Mouse (Mus musculus) CD8-positive naive resting alpha-beta T cell, adult 57 days (primary cell): ENCODE data around the gene Cfap70. TPM values are rescaled to one million over a fixed set of nuclear protein-coding genes. Genes with fewer than 3 reads are reported as not detected.

Source experiments
- total RNA-seq: library from RNA; stranded (reverse); gene quantifications from one replicate; pipeline ENCODE4 v1.2.4, GENCODE M21; 2023

Gene Cfap70
- not detected for total RNA-seq

GRCm38 (mm10) chr14:20451765-20452331, at the start of gene Cfap70:
Gene Cfap70 (minus strand): TSS chr14:20452226.

GRCm38 (mm10) chr14:20496603-20497002, 44.6 kb upstream of the Cfap70 start, which contains the start of gene Mss51:
Gene Mss51 (minus strand): TSS chr14:20496901.

DNA sequence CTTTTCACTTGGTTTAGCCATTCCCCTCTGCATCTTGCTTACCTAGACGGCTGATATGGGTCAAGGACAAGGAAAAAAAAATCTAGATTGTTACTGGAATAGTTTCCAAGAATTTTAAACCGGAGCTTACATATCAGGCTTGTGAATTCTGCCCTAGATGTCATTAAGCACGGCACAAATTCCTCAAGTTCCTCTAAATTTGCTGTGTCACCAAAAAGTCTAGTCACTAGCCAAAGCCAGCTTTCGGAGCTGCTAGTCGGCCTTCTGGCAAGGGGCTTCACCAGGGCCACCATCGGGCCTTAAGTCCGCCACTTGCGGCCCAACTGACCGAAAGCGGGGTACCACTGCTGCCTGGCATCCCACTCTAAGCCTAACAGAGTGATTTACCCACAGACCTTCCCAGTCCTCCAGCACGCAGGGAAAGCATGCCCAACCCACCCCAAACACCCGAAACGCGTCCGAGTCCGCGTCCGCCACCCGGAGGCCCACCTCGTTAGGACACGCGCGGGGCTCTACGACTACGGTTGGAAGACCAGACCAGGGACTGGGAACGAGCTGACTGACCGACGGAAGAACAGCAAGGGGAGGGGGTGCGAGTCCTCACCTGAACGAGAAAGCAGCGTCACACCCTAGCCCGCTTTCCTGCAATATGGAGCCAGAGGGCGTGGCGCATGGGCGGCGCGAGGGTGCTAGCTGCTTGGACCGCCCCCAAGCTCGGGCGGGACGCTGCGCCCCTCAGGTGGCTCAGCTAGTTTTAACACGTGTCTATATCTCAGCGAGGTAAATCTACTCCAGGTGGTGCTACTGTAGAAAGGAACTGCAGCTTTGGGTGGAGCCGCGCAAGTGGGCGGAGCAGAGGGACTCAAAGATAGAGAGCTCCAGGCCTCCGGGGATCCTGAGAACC, 27.5 kb upstream of the Cfap70 start, which contains the start of gene Anxa7:
Anxa7 (minus strand) TSS at position 843 of the 904 bp plus-strand sequence.

GRCm38 (mm10) chr14:20393205-20393913, 58.7 kb downstream of the Cfap70 start, which contains the start of gene Mrps16:
Gene Mrps16 (minus strand): TSS chr14:20393634.

GRCm38 (mm10) chr14:20388441-20389129, 63.4 kb downstream of the Cfap70 start, which contains the start of gene Dnajc9:
Gene Dnajc9 (minus strand): TSS chr14:20388910.

DNA sequence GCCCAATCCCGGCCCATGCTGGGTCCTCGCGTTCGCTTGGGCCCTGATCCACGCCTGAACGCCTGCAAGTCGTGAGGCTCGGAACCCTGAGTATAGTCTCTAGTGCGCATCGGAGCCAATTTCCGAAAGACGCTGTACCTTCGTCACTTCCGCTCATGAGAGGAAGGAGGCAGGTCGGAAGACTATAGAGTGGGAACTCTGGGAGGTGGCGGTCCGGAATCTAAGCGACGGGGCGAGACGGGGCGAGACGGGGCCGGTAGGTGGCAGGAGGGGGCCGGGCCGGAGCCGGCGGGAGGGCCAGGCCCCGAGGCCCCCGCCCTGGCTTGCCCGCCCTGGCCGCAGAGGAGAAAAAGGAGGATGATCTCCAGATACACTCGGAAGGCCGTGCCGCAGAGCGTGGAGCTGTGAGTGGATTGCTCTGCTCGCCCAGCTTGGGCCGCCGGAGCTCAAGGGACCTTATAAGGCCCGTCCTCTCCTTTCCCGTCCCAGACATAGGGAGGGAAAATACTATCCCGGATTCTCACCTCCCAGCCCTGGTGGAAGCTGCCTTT, 104.0 kb downstream of the Cfap70 start, which contains the start of the genes Ecd and Fam149b:
Ecd (minus strand) TSS at position 131 of the 551 bp plus-strand sequence.
Fam149b (plus strand) TSS at position 172 of the 551 bp plus-strand sequence.

Other genes starting within 250 kb of the Cfap70 start
- gene Kcnk16, start 183.0 kb downstream of the Cfap70 start, total RNA-seq: not detected
- 19.0 TPM for gene Nudt13, start 157.5 kb downstream of the Cfap70 start, total RNA-seq
- gene Ecd, start 104.1 kb downstream of the Cfap70 start, total RNA-seq: 37.2 TPM
- 44.9 TPM for gene Fam149b, start 104.1 kb downstream of the Cfap70 start, total RNA-seq
- 83.1 TPM for gene Dnajc9, start 63.3 kb downstream of the Cfap70 start, total RNA-seq
- 37.2 TPM for gene Mrps16, start 58.6 kb downstream of the Cfap70 start, total RNA-seq
- gene Anxa7, start 27.9 kb upstream of the Cfap70 start, total RNA-seq: 43.8 TPM
- 7.5 TPM for gene Mss51, start 44.7 kb upstream of the Cfap70 start, total RNA-seq
- gene Ppp3cb, start 94.3 kb upstream of the Cfap70 start, total RNA-seq: 98.7 TPM
- 3.5 TPM for gene Usp54, start 188.8 kb upstream of the Cfap70 start, total RNA-seq
- not detected for gene Myoz1, start 204.3 kb upstream of the Cfap70 start, total RNA-seq
- gene Synpo2l, start 216.1 kb upstream of the Cfap70 start, total RNA-seq: not detected
- gene Sec24c, start 222.1 kb upstream of the Cfap70 start, total RNA-seq: 246 TPM
- gene Fut11, start 242.7 kb upstream of the Cfap70 start, total RNA-seq: 7.0 TPM